23 mouse cellular contexts compared by ENCODE assay signal in the genomic region with DNA sequence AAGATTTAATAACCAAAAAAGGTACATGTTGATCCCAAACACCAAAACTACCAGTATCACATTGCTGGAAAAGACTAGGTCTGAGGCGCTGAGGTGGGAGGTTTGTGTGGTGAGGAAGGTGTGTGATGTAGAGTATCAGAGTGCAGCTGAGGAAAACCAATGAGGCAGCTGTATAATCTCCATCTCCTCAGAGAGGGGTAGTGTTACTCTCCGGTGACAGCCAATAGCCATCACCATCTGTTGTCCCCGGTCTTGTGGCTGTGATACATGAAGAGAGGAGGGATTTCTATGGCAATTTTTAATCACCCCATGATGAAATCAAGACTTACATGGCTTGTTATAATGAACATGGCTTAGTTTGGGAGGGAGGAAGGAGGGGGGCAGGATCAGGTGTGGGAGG. TPM values are rescaled to one million over a fixed set of nuclear protein-coding genes. Genes with fewer than 3 reads are reported as not detected.
"Had no signal": no experiment of that assay in that cellular context is flagged by ENCODE, and none has a peak within 500 bp of the region (broad histone marks: within the 10 kb centered on the region; RNA-seq: fewer than 3 reads in every experiment).

No protein-coding gene starts in this region.

- H3K36me3 ChIP-seq: neural tube, embryonic 13.5 days; neural tube, embryonic 15.5 days; stomach, embryonic 15.5 days had no signal

- H3K9ac ChIP-seq: neural tube, embryonic 13.5 days; neural tube, embryonic 15.5 days; stomach, embryonic 15.5 days had no signal

- DNase-seq: retina, postnatal 1 day; right cerebral cortex, adult 18-20 months; right cerebral cortex, postnatal 14 days; right cerebral cortex, postnatal 25 days; right cerebral cortex, postnatal 4 days; spleen, adult 18-20 months; thymus, adult 18-20 months; thymus, adult 2 months; thymus, postnatal 14 days; thymus, postnatal 25 days; thymus, postnatal 36 days; thymus, postnatal 4 days had no signal

- H3K4me3 ChIP-seq: neural tube, embryonic 13.5 days; neural tube, embryonic 15.5 days; stomach, embryonic 15.5 days had no signal

- H3K9me3 ChIP-seq: neural tube, embryonic 13.5 days; neural tube, embryonic 15.5 days; stomach, embryonic 15.5 days had no signal

- H3K4me2 ChIP-seq: neural tube, embryonic 13.5 days; neural tube, embryonic 15.5 days; stomach, embryonic 15.5 days had no signal

- H3K27me3 ChIP-seq: neural tube, embryonic 13.5 days; neural tube, embryonic 15.5 days; stomach, embryonic 15.5 days had no signal

- H3K4me1 ChIP-seq: neural tube, embryonic 13.5 days; neural tube, embryonic 15.5 days; stomach, embryonic 15.5 days had no signal

- H3K27ac ChIP-seq: neural tube, embryonic 13.5 days; neural tube, embryonic 15.5 days; stomach, embryonic 15.5 days; stomach, postnatal 0 days had no signal

RNA-seq across cellular contexts. Expression of gene Gm281, which starts 20.5 kb away (rescaled TPM):
- polyA plus RNA-seq: neural tube, embryonic 13.5 days; neural tube, embryonic 14.5 days; neural tube, embryonic 15.5 days; small intestine, adult 2 months; spleen, adult 2 months; stomach, embryonic 14.5 days; stomach, embryonic 15.5 days; stomach, embryonic 16.5 days; stomach, postnatal 0 days; thymus, postnatal 0 days; urinary bladder, adult 2 months had no signal
